In the genomic region with DNA sequence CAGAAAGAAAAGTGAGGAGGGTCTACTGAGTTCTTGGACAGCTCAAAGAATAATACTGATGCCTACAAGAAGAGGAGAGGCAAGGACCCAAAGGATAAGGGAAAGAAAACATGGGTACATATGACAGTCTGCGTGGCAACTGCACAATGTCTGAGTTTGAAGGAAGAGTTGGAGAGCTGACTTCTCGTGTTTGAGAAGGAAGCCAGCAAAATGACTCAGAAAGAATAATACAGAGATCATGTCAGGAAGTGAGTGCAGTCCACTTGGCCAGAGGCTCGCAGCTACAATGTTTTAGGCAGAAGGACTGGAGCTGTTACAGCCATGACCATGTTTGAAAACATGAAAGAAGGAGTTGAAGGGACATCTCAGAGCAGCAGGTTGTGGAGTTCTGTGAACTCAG, we compare ENCODE assay signal across 11 mouse cellular contexts. TPM values are rescaled to one million over a fixed set of nuclear protein-coding genes. Genes with fewer than 3 reads are reported as not detected.
DNase-seq lines count a peak whose midpoint lies in the region; ATAC-seq and TF ChIP-seq lines count a peak whose summit lies in the region.
"Had no signal": no experiment of that assay in that cellular context is flagged by ENCODE, and none has a peak within 500 bp of the region (broad histone marks: within the 10 kb centered on the region; RNA-seq: fewer than 3 reads in every experiment).

No protein-coding gene starts in this region.

- H3K9me3 ChIP-seq in embryonic facial prominence, embryonic 10.5 days, result no peaks in the 10 kb centered on the region
- no peaks in the 10 kb centered on the region for H3K9me3 ChIP-seq in midbrain, embryonic 13.5 days
- H3K9me3 ChIP-seq: limb, embryonic 12.5 days had no signal

- H3K27me3 ChIP-seq in kidney, adult 2 months (replicated peaks; ENCODE audit: control insufficient read depth, insufficient read depth, low read length), result no peaks in the 10 kb centered on the region
- no peaks in the 10 kb centered on the region for H3K27me3 ChIP-seq in embryonic facial prominence, embryonic 10.5 days (replicated peaks; ENCODE audit: low read depth, poor library complexity, severe bottlenecking)
- no peaks in the 10 kb centered on the region for H3K27me3 ChIP-seq in midbrain, embryonic 13.5 days
- H3K27me3 ChIP-seq: limb, embryonic 12.5 days had no signal

- H3K27ac ChIP-seq in kidney, adult 2 months (ENCODE audit: insufficient read depth, low read depth, low read length), result peak overlapping the region; percentile 41; the same call in 1 of the 2 replicates
- peak overlapping the region; percentile 80 for H3K27ac ChIP-seq in embryonic facial prominence, embryonic 10.5 days (replicated peaks)
- peak overlapping the region; percentile 43; the same call in 1 of the 2 replicates for H3K27ac ChIP-seq in embryonic fibroblast, embryonic 13.5 days (ENCODE audit: insufficient read depth, low read length)
- peak overlapping the region; percentile 82 for H3K27ac ChIP-seq in midbrain, embryonic 13.5 days

- no peaks in the 10 kb centered on the region for H3K36me3 ChIP-seq in kidney, adult 2 months (ENCODE audit: control insufficient read depth, insufficient read depth, low read length)
- 0 out of 2 replicates have a peak, but pooled peaks cover 4% of the 10 kb centered on the region for H3K36me3 ChIP-seq in embryonic facial prominence, embryonic 10.5 days (replicated peaks)
- H3K36me3 ChIP-seq in midbrain, embryonic 13.5 days, result peaks cover 7% of the 10 kb centered on the region; the same call in 1 of the 2 replicates
- H3K36me3 ChIP-seq: limb, embryonic 12.5 days had no signal

- DNase-seq in kidney, adult 2 months, result no peak
- DNase-seq in kidney, postnatal 10 days, result no peak
- DNase-seq in embryonic facial prominence, embryonic 10.5 days (ENCODE audit: low spot score), result no peak
- no peak for DNase-seq in adrenal gland, adult 18-20 months (ENCODE audit: low spot score in 2 of 2)
- DNase-seq: cerebellum, postnatal 36 days; layer of hippocampus, adult 9-11 months; right cerebral cortex, postnatal 25 days had no signal

- H3K4me1 ChIP-seq in kidney, adult 2 months (ENCODE audit: control insufficient read depth, insufficient read depth, low read length), result peaks cover 6% of the 10 kb centered on the region; the same call in 1 of the 2 replicates
- peaks cover 96% of the 10 kb centered on the region for H3K4me1 ChIP-seq in embryonic facial prominence, embryonic 10.5 days
- peaks cover 9% of the 10 kb centered on the region; the same call in 1 of the 2 replicates for H3K4me1 ChIP-seq in embryonic fibroblast, embryonic 13.5 days (ENCODE audit: control insufficient read depth, insufficient read depth, low read length)
- peaks cover 75% of the 10 kb centered on the region for H3K4me1 ChIP-seq in midbrain, embryonic 13.5 days (replicated peaks)

- no peak for ATAC-seq in midbrain, embryonic 13.5 days
- no peak for ATAC-seq in erythroblast, adult 5-6 weeks (replicated peaks; ENCODE audit: low FRiP score, poor library complexity, severe bottlenecking)

- WGBS in kidney, adult 2 months, result 63% methylated on average over 3 of the region's 3 CpGs
- 78% methylated on average over 3 of the region's 3 CpGs for WGBS in embryonic facial prominence, embryonic 10.5 days
- WGBS in midbrain, embryonic 13.5 days, result 93% methylated on average over 3 of the region's 3 CpGs

- TF ChIP-seq CTCF in kidney, adult 2 months (conservative IDR thresholded peaks at IDR 0.05; ENCODE audit: insufficient read depth, insufficient read length, low read depth, low read length), result no peak
- TF ChIP-seq CTCF in embryonic fibroblast, embryonic 13.5 days (IDR thresholded peaks at IDR 0.05; ENCODE audit: borderline replicate concordance, insufficient read depth, low read length), result no peak

- H3K9ac ChIP-seq in midbrain, embryonic 13.5 days (replicated peaks), result no peak overlapping the region
- H3K9ac ChIP-seq: limb, embryonic 12.5 days had no signal

- H3K4me2 ChIP-seq in midbrain, embryonic 13.5 days (replicated peaks), result no peak overlapping the region
- H3K4me2 ChIP-seq: limb, embryonic 12.5 days had no signal

- no peak overlapping the region for H3K4me3 ChIP-seq in kidney, adult 2 months (ENCODE audit: insufficient read depth, low read depth, low read length)
- H3K4me3 ChIP-seq in embryonic facial prominence, embryonic 10.5 days, result no peak overlapping the region
- H3K4me3 ChIP-seq in embryonic fibroblast, embryonic 13.5 days (ENCODE audit: insufficient read depth, low read length), result no peak overlapping the region
- no peak overlapping the region for H3K4me3 ChIP-seq in midbrain, embryonic 13.5 days (replicated peaks)
- H3K4me3 ChIP-seq: limb, embryonic 12.5 days had no signal

- TF ChIP-seq POLR2A in kidney, adult 2 months (IDR thresholded peaks at IDR 0.05; ENCODE audit: low read depth, low read length), result no peak
- no peak for TF ChIP-seq POLR2A in embryonic fibroblast, embryonic 13.5 days (IDR thresholded peaks at IDR 0.05; ENCODE audit: low read depth, low read length)

RNA-seq across cellular contexts. Expression of gene Traf3ip2, which starts 53.4 kb away (rescaled TPM):
- polyA plus RNA-seq in kidney, adult 2 months (2012; rRNA removed), result 10.4 and 12.8 TPM in 2 replicates
- 12.9 and 14.8 TPM in 2 replicates for polyA plus RNA-seq in embryonic facial prominence, embryonic 10.5 days (2016; fragmentation: Nextera tagmentation; extraction: Ambion mirVana)
- polyA plus RNA-seq in embryonic fibroblast, embryonic 13.5 days (2011; ENCODE audit: insufficient read length, low read depth, missing spikeins), result 16.9 and 21.6 TPM in 2 replicates
- polyA plus RNA-seq in midbrain, embryonic 13.5 days (2015; fragmentation: Nextera tagmentation; extraction: Ambion mirVana), result 4.1 and 5.9 TPM in 2 replicates
- 10 to 100 TPM; 10.6 to 15.0 TPM for total RNA-seq in adrenal gland, adult 18-20 months (2021)
- total RNA-seq in erythroblast, adult 5-6 weeks (2015; ENCODE audit: low replicate concordance), result not detected in 2 replicates
- 0.70 TPM in 1 of 2 replicates, not detected in the other for total RNA-seq in erythroblast, adult 5-6 weeks (2017; ENCODE audit: low replicate concordance)
